Mouse (Mus musculus): Measurements from ENCODE around the gene Elobl. TPM values are rescaled to one million over a fixed set of nuclear protein-coding genes. Genes with fewer than 3 reads are reported as not detected.

The Elobl gene
- polyA plus RNA-seq, 1 experiment, result 1.5 TPM

GRCm38 (mm10) chr11:88931692-88932530 lies 34.8 kb downstream of the Elobl start:
- H3K27ac ChIP-seq (ENCODE audit: insufficient read depth, low read depth, low read length), result no peak overlapping the region
- 86% methylated on average over 14 of the region's 14 CpGs for WGBS
- no peaks in the 10 kb centered on the region for H3K27me3 ChIP-seq (replicated peaks; ENCODE audit: control insufficient read depth, insufficient read depth, low read length)
- peaks cover 8% of the 10 kb centered on the region for H3K4me1 ChIP-seq (ENCODE audit: control insufficient read depth, insufficient read depth, low read length)
- H3K36me3 ChIP-seq (ENCODE audit: control insufficient read depth, insufficient read depth, low read length), result no peaks in the 10 kb centered on the region; the same call in none of the 2 replicates
- no peak for DNase-seq
- no peak overlapping the region for H3K4me3 ChIP-seq (ENCODE audit: insufficient read depth, low read depth, low read length)
- TF ChIP-seq POLR2A (IDR thresholded peaks at IDR 0.05; ENCODE audit: low read depth, low read length), result no peak
- TF ChIP-seq CTCF (conservative IDR thresholded peaks at IDR 0.05; ENCODE audit: insufficient read depth, insufficient read length, low read depth, low read length), result no peak

- H3K36me3 ChIP-seq (ENCODE audit: control insufficient read depth, insufficient read depth, low read length), result peaks cover 9% of the 10 kb centered on the region
- WGBS, result 37% methylated on average over 5 of the region's 5 CpGs
- TF ChIP-seq POLR2A (IDR thresholded peaks at IDR 0.05; ENCODE audit: low read depth, low read length) (no peak), CTCF (conservative IDR thresholded peaks at IDR 0.05; ENCODE audit: insufficient read depth, insufficient read length, low read depth, low read length) (no peak)
Observed at GRCm38 (mm10) chr11:88926566-88926965, 40.2 kb downstream of the Elobl start.

More at GRCm38 (mm10) chr11:88926566-88926965, 40.2 kb downstream of the Elobl start:
- peaks cover 10% of the 10 kb centered on the region for H3K4me1 ChIP-seq (ENCODE audit: control insufficient read depth, insufficient read depth, low read length)
- H3K27ac ChIP-seq (ENCODE audit: insufficient read depth, low read depth, low read length), result no peak overlapping the region
- peak; percentile 72 for DNase-seq
- no peaks in the 10 kb centered on the region for H3K27me3 ChIP-seq (replicated peaks; ENCODE audit: control insufficient read depth, insufficient read depth, low read length)
- no peak overlapping the region for H3K4me3 ChIP-seq (ENCODE audit: insufficient read depth, low read depth, low read length)

Other genes starting within 250 kb of the Elobl start
- gene Msi2, start 248.4 kb downstream of the Elobl start, polyA plus RNA-seq (2012; rRNA removed), result 40.4 and 43.5 TPM in 2 replicates
- gene Akap1, start 102.3 kb downstream of the Elobl start, polyA plus RNA-seq (2012; rRNA removed), result 72.6 and 73.1 TPM in 2 replicates
- 61.5 and 74.1 TPM in 2 replicates for gene Scpep1, start 11.5 kb downstream of the Elobl start, polyA plus RNA-seq (2012; rRNA removed)
- 3.1 and 3.6 TPM in 2 replicates for gene Coil, start 3.3 kb upstream of the Elobl start, polyA plus RNA-seq (2012; rRNA removed)
- gene Trim25, start 32.4 kb upstream of the Elobl start, polyA plus RNA-seq (2012; rRNA removed), result 27.3 and 35.0 TPM in 2 replicates
- 2.4 and 2.8 TPM in 2 replicates for gene Dgke, start 99.9 kb upstream of the Elobl start, polyA plus RNA-seq (2012; rRNA removed)
- 0.69 and 1.6 TPM in 2 replicates for gene Gm525, start 106.9 kb upstream of the Elobl start, polyA plus RNA-seq (2012; rRNA removed)

Measured in kidney, adult 2 months (tissue).